Mouse (Mus musculus): ENCODE measurements around the gene Tbcd.

Gene Tbcd

DNA sequence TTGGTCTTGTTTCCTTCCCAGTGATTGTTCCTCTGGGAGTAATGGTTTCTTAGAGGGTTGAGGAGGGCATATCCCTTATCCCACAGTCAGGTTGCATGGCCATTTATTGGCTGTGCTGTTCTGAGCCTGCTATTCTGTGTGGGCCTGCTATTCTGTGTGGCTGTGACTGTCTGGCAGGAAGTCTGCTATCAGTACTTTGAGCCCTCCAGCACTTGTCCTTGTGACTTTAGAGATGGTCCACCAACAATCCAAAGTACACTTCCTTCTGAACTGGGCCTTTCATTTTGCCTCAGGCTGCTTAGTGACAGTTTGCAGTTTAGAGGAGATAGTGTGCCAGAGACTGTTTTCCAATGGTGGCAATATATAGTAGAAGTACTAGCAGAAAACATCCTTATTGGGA is 48.8 kb downstream of the Tbcd start:
- no peak overlapping the region for H3K4me3 ChIP-seq (replicated peaks; ENCODE audit: low read length)
- no peaks in the 10 kb centered on the region; the same call in 1 of the 2 replicates for H3K4me1 ChIP-seq (replicated peaks; ENCODE audit: low read depth, low read length)
- no peaks in the 10 kb centered on the region for H3K27me3 ChIP-seq (ENCODE audit: insufficient read depth, low read length)
- H3K36me3 ChIP-seq (ENCODE audit: insufficient read depth, low read length): peaks cover 86% of the 10 kb centered on the region
- TF ChIP-seq POU5F1 (IDR thresholded peaks at IDR 0.05; ENCODE audit: borderline replicate concordance, low read length) (no peak), CTCF (conservative IDR thresholded peaks at IDR 0.05; ENCODE audit: low read length) (no peak), NANOG (IDR thresholded peaks at IDR 0.05; ENCODE audit: borderline replicate concordance, low read length) (no peak)
- no peaks in the 10 kb centered on the region for H3K9me3 ChIP-seq (ENCODE audit: low read length)

DNA sequence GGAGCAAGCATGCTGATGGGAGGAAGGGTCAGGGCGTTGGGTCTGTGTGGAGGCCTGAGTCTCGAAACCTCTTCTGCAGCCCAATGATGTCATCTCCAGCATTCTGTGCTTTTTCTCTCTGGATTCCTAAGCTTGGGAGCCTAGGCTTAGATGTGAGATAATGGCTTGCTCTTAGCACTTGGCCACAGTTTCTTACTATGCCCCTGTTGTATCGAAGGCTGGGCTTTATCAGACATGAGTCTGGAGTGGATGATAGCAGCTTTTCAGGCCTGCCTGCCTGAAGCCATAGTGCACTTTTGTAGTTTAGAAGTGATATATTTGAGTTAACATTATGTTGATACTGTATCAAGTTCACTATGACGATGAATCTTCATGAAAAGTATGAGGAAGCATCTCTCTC is 49.8 kb downstream of the Tbcd start:
- no peaks in the 10 kb centered on the region for H3K9me3 ChIP-seq (ENCODE audit: low read length)
- TF ChIP-seq NANOG (IDR thresholded peaks at IDR 0.05; ENCODE audit: borderline replicate concordance, low read length) (no peak), CTCF (conservative IDR thresholded peaks at IDR 0.05; ENCODE audit: low read length) (no peak), POU5F1 (IDR thresholded peaks at IDR 0.05; ENCODE audit: borderline replicate concordance, low read length) (no peak)
- H3K4me1 ChIP-seq (replicated peaks; ENCODE audit: low read depth, low read length): no peaks in the 10 kb centered on the region
- peaks cover 92% of the 10 kb centered on the region for H3K36me3 ChIP-seq (ENCODE audit: insufficient read depth, low read length)
- H3K4me3 ChIP-seq (replicated peaks; ENCODE audit: low read length): no peak overlapping the region
- no peaks in the 10 kb centered on the region for H3K27me3 ChIP-seq (ENCODE audit: insufficient read depth, low read length)

- peaks cover 86% of the 10 kb centered on the region for H3K36me3 ChIP-seq (ENCODE audit: insufficient read depth, low read length)
- H3K9me3 ChIP-seq (ENCODE audit: low read length): no peaks in the 10 kb centered on the region
- no peaks in the 10 kb centered on the region for H3K27me3 ChIP-seq (ENCODE audit: insufficient read depth, low read length)
- no peaks in the 10 kb centered on the region for H3K4me1 ChIP-seq (replicated peaks; ENCODE audit: low read depth, low read length)
- H3K4me3 ChIP-seq (replicated peaks; ENCODE audit: low read length): no peak overlapping the region
- no peak for TF ChIP-seq POU5F1 (IDR thresholded peaks at IDR 0.05; ENCODE audit: borderline replicate concordance, low read length)
- TF ChIP-seq CTCF (conservative IDR thresholded peaks at IDR 0.05; ENCODE audit: low read length): no peak
Observed at GRCm38 (mm10) chr11:121502000-121502860, 50.5 kb downstream of the Tbcd start.

DNA sequence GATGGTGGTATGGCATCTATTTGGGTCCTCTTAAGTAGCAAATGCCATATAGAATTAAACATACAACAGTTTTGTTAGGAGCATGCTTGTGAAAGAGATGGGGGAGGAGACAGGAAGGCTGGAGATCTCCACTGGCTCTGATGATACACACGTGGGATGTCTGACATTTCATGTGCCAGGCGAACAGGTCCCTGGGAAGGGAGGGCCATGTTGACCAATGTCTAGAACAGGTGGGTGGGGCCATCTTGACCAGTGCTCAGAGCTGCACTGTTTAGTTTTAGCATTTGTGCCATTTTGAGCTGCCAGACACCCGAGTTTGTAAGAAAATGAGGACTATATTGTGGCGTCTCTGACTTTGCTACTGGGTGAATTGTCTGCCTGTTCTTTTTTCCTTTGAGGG is 56.7 kb downstream of the Tbcd start:
- H3K9me3 ChIP-seq (ENCODE audit: low read length): no peaks in the 10 kb centered on the region
- no peak for TF ChIP-seq CTCF (conservative IDR thresholded peaks at IDR 0.05; ENCODE audit: low read length)
- no peak for TF ChIP-seq NANOG (IDR thresholded peaks at IDR 0.05; ENCODE audit: borderline replicate concordance, low read length)
- TF ChIP-seq POU5F1 (IDR thresholded peaks at IDR 0.05; ENCODE audit: borderline replicate concordance, low read length): no peak
- peaks cover 18% of the 10 kb centered on the region for H3K4me1 ChIP-seq (replicated peaks; ENCODE audit: low read depth, low read length)
- peaks cover 75% of the 10 kb centered on the region for H3K36me3 ChIP-seq (ENCODE audit: insufficient read depth, low read length)
- no peak overlapping the region for H3K4me3 ChIP-seq (replicated peaks; ENCODE audit: low read length)
- no peaks in the 10 kb centered on the region for H3K27me3 ChIP-seq (ENCODE audit: insufficient read depth, low read length)

DNA sequence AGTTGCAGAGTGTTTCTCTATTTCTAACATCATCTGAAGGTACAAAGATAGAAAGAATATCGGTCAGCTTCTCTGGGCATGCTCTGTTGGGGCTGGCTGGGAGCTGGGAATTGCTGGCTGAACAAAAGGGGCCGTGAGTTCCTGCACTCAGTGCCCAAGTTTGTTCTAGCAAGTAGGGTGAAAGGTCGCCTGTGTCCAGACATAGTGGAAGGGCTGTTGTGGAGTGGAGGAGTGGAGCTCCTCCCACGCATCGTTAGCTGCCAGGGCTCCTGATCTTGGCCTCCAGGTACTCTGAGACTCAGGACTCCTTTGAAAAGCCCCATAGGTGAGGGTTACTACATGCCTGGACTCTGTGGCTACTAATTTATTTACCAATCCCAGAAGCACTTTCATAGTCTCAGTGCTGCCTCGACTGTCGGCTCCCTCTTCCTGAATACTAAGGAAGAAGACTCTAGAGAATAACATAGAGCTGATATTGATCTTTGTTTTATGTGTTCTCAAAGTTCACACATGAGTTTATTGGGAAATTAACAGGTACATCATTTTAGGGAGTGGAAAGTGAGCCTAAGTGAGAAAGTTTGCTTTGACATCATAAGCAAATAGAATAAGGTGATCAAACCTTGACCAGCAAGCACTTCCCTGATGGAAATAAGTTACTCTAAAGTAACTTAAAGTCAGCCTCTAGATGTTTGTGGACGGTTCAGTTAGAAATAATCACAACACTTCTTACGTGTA is 58.9 kb downstream of the Tbcd start:
- Histone ChIP-seq H3K4me1 (replicated peaks; ENCODE audit: low read depth, low read length) (peaks cover 19% of the 10 kb centered on the region), H3K9me3 (ENCODE audit: low read length) (no peaks in the 10 kb centered on the region), H3K4me3 (replicated peaks; ENCODE audit: low read length) (no peak overlapping the region), H3K27me3 (ENCODE audit: insufficient read depth, low read length) (no peaks in the 10 kb centered on the region), H3K36me3 (ENCODE audit: insufficient read depth, low read length) (peaks cover 72% of the 10 kb centered on the region)
- TF ChIP-seq POU5F1 (IDR thresholded peaks at IDR 0.05; ENCODE audit: borderline replicate concordance, low read length) (no peak), CTCF (conservative IDR thresholded peaks at IDR 0.05; ENCODE audit: low read length) (no peak), NANOG (IDR thresholded peaks at IDR 0.05; ENCODE audit: borderline replicate concordance, low read length) (no peak)

GRCm38 (mm10) chr11:121512896-121513572 is 61.3 kb downstream of the Tbcd start:
- no peaks in the 10 kb centered on the region for H3K27me3 ChIP-seq (ENCODE audit: insufficient read depth, low read length)

DNA sequence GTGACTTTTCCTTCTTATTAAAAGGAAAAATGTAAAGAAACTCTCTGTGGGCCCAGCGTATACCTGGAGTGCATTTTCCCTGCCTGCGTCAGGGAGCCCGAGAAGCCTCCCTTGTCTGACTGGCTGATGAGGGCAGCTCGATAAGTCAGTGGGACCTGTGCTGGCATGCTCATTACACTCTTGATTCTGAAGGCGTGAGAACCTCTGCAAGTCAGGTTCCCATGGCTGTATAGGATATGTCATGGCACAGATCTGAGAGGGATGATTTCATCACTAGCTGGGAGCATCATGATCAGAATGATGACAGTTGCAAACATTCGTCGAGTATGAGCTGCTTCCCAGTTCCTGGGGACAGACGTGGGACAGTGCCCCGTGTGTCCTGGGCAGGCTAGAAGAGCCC is 64.2 kb downstream of the Tbcd start:
- Histone ChIP-seq H3K9me3 (ENCODE audit: low read length) (no peaks in the 10 kb centered on the region), H3K4me1 (replicated peaks; ENCODE audit: low read depth, low read length) (peaks cover 67% of the 10 kb centered on the region), H3K27me3 (ENCODE audit: insufficient read depth, low read length) (no peaks in the 10 kb centered on the region), H3K4me3 (replicated peaks; ENCODE audit: low read length) (no peak overlapping the region), H3K36me3 (ENCODE audit: insufficient read depth, low read length) (peaks cover 57% of the 10 kb centered on the region)
- TF ChIP-seq POU5F1 (IDR thresholded peaks at IDR 0.05; ENCODE audit: borderline replicate concordance, low read length): no peak
- TF ChIP-seq NANOG (IDR thresholded peaks at IDR 0.05; ENCODE audit: borderline replicate concordance, low read length): no peak
- TF ChIP-seq CTCF (conservative IDR thresholded peaks at IDR 0.05; ENCODE audit: low read length): no peak

More at GRCm38 (mm10) chr11:121512896-121513572, 61.3 kb downstream of the Tbcd start:
- H3K4me1 ChIP-seq (replicated peaks; ENCODE audit: low read depth, low read length): peaks cover 41% of the 10 kb centered on the region
- no peak for TF ChIP-seq NANOG (IDR thresholded peaks at IDR 0.05; ENCODE audit: borderline replicate concordance, low read length)
- no peak for TF ChIP-seq POU5F1 (IDR thresholded peaks at IDR 0.05; ENCODE audit: borderline replicate concordance, low read length)
- TF ChIP-seq CTCF (conservative IDR thresholded peaks at IDR 0.05; ENCODE audit: low read length): no peak
- peaks cover 76% of the 10 kb centered on the region for H3K36me3 ChIP-seq (ENCODE audit: insufficient read depth, low read length)
- no peak overlapping the region for H3K4me3 ChIP-seq (replicated peaks; ENCODE audit: low read length)
- no peaks in the 10 kb centered on the region for H3K9me3 ChIP-seq (ENCODE audit: low read length)

- Histone ChIP-seq H3K27me3 (ENCODE audit: insufficient read depth, low read length) (no peaks in the 10 kb centered on the region), H3K4me1 (replicated peaks; ENCODE audit: low read depth, low read length) (peaks cover 72% of the 10 kb centered on the region), H3K9me3 (ENCODE audit: low read length) (no peaks in the 10 kb centered on the region), H3K4me3 (replicated peaks; ENCODE audit: low read length) (no peak overlapping the region), H3K36me3 (ENCODE audit: insufficient read depth, low read length) (peaks cover 48% of the 10 kb centered on the region)
- no peak for TF ChIP-seq CTCF (conservative IDR thresholded peaks at IDR 0.05; ENCODE audit: low read length)
- no peak for TF ChIP-seq NANOG (IDR thresholded peaks at IDR 0.05; ENCODE audit: borderline replicate concordance, low read length)
- TF ChIP-seq POU5F1 (IDR thresholded peaks at IDR 0.05; ENCODE audit: borderline replicate concordance, low read length): no peak
Observed at GRCm38 (mm10) chr11:121516906-121517305, 65.2 kb downstream of the Tbcd start.
